Mouse (Mus musculus): ENCODE results near the gene Rnd1.

Gene Rnd1

DNA sequence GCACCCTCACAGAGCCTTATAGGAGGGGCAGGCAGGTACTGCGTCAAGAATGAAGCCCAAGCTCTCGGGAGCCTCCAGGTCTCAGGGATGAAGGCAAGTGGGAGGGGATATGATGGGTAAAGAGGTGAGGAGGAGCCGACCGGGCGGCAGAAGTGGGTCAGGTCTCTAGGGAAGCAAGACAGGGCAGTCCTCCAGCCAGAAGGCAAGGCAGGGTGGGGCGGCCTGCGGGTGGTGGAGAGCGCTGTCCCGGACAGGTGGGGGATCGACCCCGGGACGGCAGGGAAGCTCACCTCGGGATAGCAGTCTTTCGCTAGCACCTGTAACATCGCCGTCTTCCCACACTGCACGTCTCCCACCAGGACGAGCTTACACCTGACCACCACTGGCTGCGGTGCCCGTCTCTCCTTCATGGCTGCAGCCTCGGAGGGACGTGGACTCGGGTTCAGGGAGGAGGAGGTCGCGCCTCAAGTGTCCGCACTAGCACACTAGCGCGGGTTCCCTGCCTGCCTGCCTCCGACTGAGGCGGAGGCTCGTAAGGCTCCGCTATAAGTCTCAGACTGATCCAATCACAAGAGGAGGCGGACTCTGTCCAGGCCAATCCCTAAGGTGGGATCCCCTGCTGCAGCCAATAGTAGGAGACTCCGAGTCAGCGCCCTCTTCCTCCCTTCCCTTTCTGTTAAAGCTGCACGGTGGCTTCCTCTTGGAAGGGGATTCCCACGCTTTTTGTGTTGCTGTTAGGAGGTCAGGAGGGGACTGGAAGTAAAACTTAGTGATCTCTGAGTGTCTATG is at the start of gene Rnd1:
Gene Rnd1 (minus strand): TSS at position 522 of the 789 bp plus-strand sequence.
- peak; percentile 82 for DNase-seq (ENCODE audit: low read depth)

- DNase-seq (ENCODE audit: low read depth) = no peak
Measured at GRCm38 (mm10) chr15:98726746-98727145, 49.5 kb upstream of the Rnd1 start.

- no peak for DNase-seq (ENCODE audit: low read depth)
Measured at GRCm38 (mm10) chr15:98726079-98726478, 48.8 kb upstream of the Rnd1 start.

DNA sequence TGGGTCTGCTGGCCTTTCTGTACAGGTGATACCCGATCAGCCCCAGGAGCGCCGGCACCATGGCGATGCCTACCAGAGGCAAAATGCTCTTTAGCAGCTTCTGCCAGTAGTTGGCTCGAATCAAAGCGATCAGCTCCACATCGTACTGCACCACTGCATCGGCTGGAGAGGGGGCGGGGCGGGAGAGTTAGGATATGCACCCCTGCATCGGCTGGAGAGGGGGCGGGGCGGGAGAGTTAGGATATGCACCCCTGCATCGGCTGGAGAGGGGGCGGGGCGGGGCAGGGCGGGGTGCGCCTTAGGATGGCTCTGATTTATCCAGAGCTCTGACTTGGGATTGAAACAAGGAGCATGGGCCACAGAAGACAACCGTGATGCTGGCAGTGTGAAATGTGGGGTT is 47.2 kb upstream of the Rnd1 start:
- no peak for DNase-seq (ENCODE audit: low read depth)

DNA sequence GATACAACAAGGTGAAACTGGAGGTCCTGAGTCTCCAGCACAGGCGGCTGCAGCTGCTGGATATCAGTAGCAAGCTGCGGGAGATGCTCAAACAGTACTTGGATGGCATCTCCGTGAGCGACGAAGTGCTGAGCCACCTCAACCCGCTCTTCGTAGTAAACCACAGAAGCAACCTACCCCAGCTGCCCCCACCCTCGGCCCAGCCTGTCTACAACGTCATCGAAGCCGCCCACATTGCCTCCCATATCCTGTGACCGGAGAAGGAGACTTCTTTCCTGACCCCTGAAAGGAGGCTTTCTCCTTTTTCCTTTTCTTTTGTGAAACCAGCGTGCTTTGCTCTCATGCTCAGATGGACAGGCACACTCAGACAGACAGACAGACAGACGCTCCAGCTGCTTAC is 45.6 kb upstream of the Rnd1 start:
- peak; percentile 46 for DNase-seq (ENCODE audit: low read depth)

DNA sequence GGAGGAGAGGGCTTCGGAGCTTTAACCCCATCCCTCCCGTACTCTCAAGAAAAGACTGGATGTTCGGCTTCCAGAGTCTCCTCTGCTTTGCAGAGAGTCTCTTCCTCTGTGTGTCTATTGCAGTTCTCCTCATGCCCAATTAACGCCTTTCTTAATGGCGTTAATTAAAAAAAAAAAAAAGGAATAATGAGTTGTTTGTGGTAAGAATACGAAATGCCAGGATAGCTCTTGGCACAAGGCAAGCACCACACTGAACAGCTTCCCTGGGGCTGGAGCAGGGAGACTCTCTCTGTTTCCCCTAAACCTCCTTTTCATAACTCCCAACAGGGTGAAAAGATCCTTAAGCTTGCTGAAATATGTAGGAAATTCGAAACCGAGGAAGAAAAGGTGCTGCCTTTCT is 44.9 kb upstream of the Rnd1 start:
- no peak for DNase-seq (ENCODE audit: low read depth)

DNA sequence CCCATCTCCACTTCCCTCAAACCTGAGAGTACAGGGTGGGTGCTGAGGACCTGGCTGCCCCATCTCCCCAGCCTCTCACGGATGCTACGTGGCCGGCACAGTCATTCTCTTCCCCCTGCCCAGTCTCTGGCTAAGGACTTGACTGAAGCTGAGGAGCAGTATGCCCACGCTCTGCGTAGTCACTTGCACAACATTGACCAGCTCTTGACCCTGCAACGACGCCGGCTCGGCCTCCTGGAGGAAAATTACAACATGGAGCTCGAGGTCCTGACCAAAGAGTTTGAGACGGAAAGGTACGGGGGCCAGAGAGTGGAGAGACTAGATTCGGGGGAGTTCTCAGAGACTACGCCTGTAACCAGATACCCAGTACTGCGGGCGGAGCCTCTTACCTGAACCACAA is 40.0 kb upstream of the Rnd1 start:
- DNase-seq (ENCODE audit: low read depth) = no peak

- DNase-seq (ENCODE audit: low read depth) = no peak
Measured at GRCm38 (mm10) chr15:98714230-98714652, 37.0 kb upstream of the Rnd1 start.

DNA sequence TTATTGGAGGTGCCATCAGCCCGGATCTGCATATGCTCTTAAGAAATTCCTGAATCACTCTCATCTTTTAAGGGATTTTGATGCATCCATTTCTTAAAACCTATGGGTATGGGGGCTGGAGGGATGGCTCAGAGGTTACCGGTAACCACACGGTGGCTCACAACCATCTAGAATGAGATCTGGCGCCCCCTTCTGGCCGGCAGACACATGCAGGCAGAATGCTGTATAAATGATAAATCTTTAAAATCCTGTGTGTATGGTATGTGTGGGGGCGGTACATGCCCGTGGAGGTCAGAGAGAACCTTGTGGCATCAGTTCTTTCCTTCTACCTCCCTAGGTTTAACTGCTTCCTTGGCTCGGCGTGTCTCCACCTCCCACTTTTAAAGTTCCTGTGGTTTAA is 33.2 kb upstream of the Rnd1 start:
- peak; percentile 83 for DNase-seq (ENCODE audit: low read depth)

DNA sequence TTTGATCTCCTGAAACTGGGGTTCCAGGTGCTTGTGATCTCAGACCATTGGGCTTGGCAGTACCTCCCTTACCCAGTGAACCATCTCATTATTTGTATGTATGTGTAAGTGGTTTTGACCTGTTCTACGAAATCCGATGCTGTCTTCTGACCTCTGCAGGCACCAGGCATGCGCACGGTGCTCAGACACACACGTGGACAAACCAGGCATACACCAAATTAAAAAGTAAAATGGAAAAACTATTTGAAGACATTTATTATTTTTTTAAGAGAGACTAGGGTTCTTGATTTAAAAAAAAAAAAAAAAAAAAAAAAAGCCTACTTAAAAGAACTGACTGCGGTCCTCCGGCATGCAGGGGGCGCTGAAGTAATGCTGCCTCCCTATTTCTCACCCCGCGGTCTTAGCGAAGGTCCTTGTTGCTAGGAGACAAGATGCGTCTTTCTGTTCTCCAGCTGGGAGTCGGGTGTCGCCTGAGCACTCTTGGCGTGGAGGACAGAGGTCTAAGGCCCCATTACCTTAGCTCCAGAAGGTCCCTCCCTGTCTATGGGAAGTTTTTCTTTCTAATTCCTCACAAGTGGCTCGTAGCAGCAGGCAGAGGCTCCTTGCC is 30.6 kb upstream of the Rnd1 start, which contains the start of gene Ccdc65:
Gene Ccdc65 (plus strand): TSS at position 442 of the 607 bp plus-strand sequence.
- DNase-seq (ENCODE audit: low read depth) = peak; percentile 81

DNA sequence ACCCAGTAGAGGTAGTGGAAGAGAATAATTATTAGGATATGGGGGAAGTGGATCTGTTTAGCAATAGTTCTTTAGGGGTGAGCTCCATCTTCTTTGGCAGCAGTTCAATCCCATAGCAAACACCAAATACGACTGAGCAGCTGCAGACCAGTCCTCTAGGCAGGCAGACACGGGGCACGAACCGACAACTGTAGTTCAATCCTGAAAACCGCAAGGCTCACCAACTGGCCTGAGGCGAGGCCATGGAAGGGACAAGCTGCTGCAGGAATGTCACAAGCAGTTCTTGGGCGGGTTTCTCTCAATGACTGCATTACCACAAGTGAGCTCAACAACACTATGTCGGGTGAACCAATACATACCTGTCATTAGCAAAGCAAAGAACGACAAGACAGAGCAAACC is 27.1 kb upstream of the Rnd1 start:
- no peak for DNase-seq (ENCODE audit: low read depth)

DNA sequence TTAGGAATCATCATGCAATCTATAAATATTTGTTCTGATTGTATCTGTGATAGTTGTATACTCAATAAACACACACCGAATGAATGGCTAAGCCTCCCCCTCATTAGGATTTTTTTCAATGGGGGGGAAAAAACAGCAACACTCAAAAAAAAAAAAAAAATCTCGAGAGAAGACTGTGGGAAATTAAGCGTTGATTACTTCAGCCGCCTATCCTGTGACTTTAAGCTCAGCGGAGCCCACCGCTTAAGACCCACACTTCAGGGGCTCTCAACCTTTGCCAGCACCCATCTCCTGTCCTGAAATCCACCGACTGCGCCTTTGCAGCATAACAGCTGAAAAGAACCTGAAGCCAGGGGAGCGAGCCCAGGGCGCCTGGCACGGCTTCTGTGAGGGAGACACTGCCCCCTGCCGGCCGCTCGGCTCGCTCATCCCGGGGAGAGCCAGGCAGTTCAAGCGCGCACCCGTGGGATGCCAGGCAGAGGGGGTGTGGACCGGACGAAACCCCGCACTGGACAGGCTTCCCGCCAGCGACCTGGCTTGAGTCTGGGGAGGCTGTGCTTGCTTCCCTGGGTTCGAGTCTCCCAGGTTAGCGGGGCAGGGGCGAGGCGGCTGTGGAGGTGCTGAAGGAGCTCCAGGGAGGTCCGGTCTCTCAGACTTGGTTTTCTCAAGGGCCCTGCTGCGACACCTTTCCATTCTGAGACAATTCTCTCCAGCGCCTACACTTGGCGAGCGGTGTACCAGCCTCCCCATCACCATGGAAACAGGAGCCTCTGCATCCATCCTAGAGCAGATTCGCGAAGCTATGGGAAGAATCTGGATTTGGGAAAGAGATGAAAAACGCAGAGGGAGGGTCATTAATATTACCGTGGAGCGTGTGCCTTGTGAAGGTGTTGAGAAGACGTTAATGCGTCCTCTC is 22.2 kb upstream of the Rnd1 start:
- peak; percentile 88 for DNase-seq (ENCODE audit: low read depth)

- no peak for DNase-seq (ENCODE audit: low read depth)
Measured at GRCm38 (mm10) chr15:98696216-98696615, 19.0 kb upstream of the Rnd1 start.

DNA sequence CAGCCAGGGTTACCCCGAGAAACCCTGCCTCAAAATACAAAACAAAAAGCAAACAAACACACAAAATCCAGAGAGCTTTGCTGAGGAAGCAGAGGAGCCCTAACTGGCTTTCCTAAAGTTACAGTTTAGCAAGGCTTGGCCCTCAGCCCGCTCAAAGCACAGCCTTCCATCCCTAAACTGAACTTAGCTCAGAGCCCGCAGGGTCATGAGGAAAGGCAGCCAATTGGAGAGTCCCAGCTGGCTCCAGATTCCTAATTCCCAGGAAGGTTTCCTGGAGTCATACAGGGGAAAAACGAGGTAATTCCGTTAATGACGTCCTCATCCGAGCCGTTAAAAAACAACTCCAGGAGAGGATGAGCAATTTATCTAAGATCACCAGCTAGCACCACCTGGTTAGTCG is 18.5 kb upstream of the Rnd1 start:
- no peak for DNase-seq (ENCODE audit: low read depth)

- DNase-seq (ENCODE audit: low read depth) = no peak
Measured at GRCm38 (mm10) chr15:98692171-98692715, 15.0 kb upstream of the Rnd1 start.

DNA sequence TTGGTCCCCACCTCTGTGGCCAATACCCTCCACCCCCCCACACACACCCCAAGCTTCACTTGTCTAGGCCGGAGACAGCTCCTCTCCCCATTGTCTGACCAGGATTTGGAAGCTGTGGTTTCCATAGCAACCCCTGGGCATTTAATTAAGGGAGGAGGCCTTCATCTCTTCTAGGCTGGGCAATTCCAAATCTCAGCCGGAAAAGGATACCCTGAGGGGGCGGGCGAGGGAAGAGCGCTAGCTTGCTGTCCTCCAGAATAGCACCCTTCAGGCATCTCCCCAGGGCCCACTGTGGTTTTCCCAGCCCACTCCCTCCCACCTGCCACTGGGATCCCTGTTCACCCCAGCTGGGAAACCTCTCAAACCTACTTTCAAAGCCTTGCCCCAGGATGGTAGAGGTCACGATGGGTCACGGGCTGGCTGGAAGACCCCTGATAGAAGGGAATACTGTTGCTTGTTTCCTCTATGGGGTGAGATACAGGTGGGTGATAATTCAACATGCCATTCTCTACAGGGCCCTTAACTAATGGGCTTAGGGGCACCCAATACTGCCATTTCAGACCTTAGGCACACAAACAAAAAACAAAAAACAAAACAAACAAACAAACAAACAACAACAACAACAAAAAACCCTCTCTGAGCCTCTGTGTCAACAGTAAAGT is 14.4 kb upstream of the Rnd1 start:
- DNase-seq (ENCODE audit: low read depth) = no peak

- no peak for DNase-seq (ENCODE audit: low read depth)
Measured at GRCm38 (mm10) chr15:98689682-98690081, 12.4 kb upstream of the Rnd1 start.

GRCm38 (mm10) chr15:98685926-98686325 is 8.7 kb upstream of the Rnd1 start:
- DNase-seq (ENCODE audit: low read depth) = no peak

DNA sequence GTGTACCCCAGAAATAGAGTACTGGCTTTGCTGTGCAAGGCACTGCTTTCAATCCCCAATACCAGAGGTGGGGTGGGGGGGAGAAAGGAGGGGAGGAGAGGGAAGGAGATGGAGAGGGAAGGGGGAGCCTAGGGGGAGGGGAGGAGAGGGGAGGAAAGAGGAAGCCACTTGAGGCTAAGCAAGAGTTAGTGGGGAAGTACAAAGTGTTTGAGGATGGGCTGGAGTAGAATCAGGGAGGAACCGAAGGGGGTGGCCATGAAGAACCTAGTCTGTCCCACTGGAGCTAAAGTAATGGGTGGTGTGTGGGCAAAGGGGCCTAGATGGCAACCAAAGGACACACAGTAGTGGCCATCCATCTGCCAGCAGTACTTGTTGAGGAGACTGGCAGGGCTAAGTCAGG is 6.5 kb upstream of the Rnd1 start:
- no peak for DNase-seq (ENCODE audit: low read depth)

GRCm38 (mm10) chr15:98683177-98683576 is 5.9 kb upstream of the Rnd1 start:
- DNase-seq (ENCODE audit: low read depth) = no peak

GRCm38 (mm10) chr15:98681633-98682032 is 4.4 kb upstream of the Rnd1 start:
- no peak for DNase-seq (ENCODE audit: low read depth)

GRCm38 (mm10) chr15:98680660-98681059 is 3.4 kb upstream of the Rnd1 start:
- no peak for DNase-seq (ENCODE audit: low read depth)
